Mouse (Mus musculus) liver, embryonic 15.5 days (tissue): Measurements from ENCODE around the gene Arhgef11. TPM values are rescaled to one million over a fixed set of nuclear protein-coding genes. Genes with fewer than 3 reads are reported as not detected.

Experiments used
- ATAC-seq: fragments of 200-750 bp; cut with Nextera tagmentation; 2 replicates; pipeline ENCODE4 v1.8.0; 2017; ENCODE audit warnings: moderate number of reproducible peaks, mild to moderate bottlenecking, moderate library complexity; ENCODE audit not compliant: insufficient read depth
- H3K27ac ChIP-seq: fragments of 300-500 bp; sonication (generic); replicated peaks from 2 replicates; pipeline ENCODE4 v1.5.1; 2015; ENCODE audit warnings: mild to moderate bottlenecking, inconsistent platforms
- H3K27me3 ChIP-seq: fragments of 300-500 bp; sonication (generic); 2 replicates; pipeline ENCODE4 v1.6.1; 2015; ENCODE audit warnings: mild to moderate bottlenecking, inconsistent platforms
- H3K36me3 ChIP-seq: fragments of 300-500 bp; sonication (generic); replicated peaks from 2 replicates; pipeline ENCODE4 v1.6.1; 2015; ENCODE audit warnings: moderate library complexity, mild to moderate bottlenecking, inconsistent platforms
- H3K4me1 ChIP-seq: fragments of 300-500 bp; sonication (generic); replicated peaks from 2 replicates; pipeline ENCODE4 v1.6.1; 2015; ENCODE audit warnings: inconsistent platforms
- H3K4me2 ChIP-seq: fragments of 300-500 bp; sonication (generic); 2 replicates; pipeline ENCODE4 v1.6.1; 2015; ENCODE audit warnings: moderate library complexity, mild to moderate bottlenecking, inconsistent platforms
- H3K4me3 ChIP-seq: fragments of 300-500 bp; sonication (generic); replicated peaks from 2 replicates; pipeline ENCODE4 v1.5.1; 2015; ENCODE audit warnings: mild to moderate bottlenecking, inconsistent platforms
- H3K9ac ChIP-seq: fragments of 300-500 bp; sonication (generic); 2 replicates; pipeline ENCODE4 v1.6.1; 2015; ENCODE audit warnings: moderate library complexity, mild to moderate bottlenecking, inconsistent platforms
- H3K9me3 ChIP-seq: fragments of 300-500 bp; sonication (generic); replicated peaks from 2 replicates; pipeline ENCODE4 v1.6.1; 2016; ENCODE audit warnings: inconsistent platforms
- WGBS: fragments of 180-500 bp; shearing (Covaris S2); methylation state at CpG from one replicate; pipeline ENCODE4 v1.1.7; 2015; ENCODE audit warnings: mixed read lengths; ENCODE audit not compliant: insufficient replicate concordance; 5-methylcytosine and 5-hydroxymethylcytosine counted together
- polyA plus RNA-seq: library from polyadenylated mRNA; unstranded; fragments of >200 nt; fragmentation: Nextera tagmentation; extraction: Ambion mirVana; gene quantifications from 2 replicates; pipeline ENCODE4 v1.2.1, GENCODE M21; 2015

Arhgef11 gene
- polyA plus RNA-seq, 1 experiment from 2014 or later: 2.7 TPM

DNA sequence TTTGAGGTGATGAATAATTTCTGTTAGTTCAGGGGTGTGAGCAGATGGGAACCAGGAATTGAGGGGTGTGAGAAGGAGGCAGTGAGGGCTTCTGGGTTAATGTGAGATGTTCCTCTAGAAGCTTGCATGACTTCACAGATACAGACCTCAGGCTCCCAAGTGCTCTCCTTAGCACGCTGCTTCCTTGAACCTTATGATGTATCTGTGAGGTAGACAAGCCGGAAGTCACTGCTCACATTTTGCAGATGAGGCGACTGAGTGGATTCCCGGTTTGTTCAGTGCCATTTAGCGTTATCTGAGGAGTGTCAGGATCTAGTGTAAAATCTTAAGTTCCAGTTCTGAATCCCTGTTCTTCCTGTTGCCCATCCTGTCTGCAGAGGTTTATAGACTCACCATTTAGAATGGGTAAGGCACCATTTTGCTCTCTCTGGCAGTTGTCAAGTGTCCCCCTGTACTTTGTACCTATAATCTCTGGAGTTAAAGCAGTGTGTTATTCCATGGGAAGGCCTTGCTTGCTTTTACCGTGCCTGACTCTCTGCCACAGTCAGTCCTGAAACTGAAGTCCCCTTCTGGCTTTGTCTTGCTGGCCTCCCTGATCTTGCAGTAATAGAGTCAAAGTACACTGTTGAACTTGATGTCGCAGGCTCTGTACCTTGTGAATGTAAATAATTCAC, 3.0 kb downstream of the Arhgef11 start:
- Histone ChIP-seq H3K9ac (no peak overlapping the region), H3K4me2 (peak overlapping the region; percentile 86), H3K36me3 (no peaks in the 10 kb centered on the region), H3K4me1 (peaks cover 30% of the 10 kb centered on the region), H3K27me3 (peaks cover 29% of the 10 kb centered on the region), H3K9me3 (no peaks in the 10 kb centered on the region), H3K27ac (no peak overlapping the region), H3K4me3 (peak overlapping the region; percentile 17; the same call in 1 of the 2 replicates)
- 63% methylated on average over 7 of the region's 7 CpGs for WGBS
- no peak for ATAC-seq

GRCm38 (mm10) chr3:87624899-87625298, 7.5 kb downstream of the Arhgef11 start:
- ATAC-seq: no peak
- WGBS: 62% methylated on average over 4 of the region's 4 CpGs

DNA sequence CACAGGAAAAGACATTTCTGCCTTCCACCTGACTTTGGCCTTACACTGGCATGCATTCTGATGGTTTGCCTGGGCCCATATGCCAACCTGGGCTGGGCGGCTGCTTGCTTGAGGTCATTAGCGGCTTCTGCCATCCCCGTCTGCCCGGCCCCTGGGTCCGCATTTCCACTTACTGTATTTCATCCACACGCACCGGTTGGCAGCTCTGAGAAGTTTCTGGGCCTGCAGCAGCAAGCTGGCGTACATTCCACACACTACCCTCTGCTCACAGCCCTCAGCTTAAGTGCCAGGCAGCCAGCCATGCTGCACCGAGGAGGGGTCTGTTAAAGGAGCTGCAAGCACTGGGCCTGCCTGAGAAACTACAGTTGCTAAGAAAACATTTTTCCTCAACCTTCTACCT, 13.5 kb downstream of the Arhgef11 start:
- no peaks in the 10 kb centered on the region for H3K36me3 ChIP-seq
- no peak overlapping the region for H3K9ac ChIP-seq
- H3K9me3 ChIP-seq: no peaks in the 10 kb centered on the region
- ATAC-seq: no peak
- no peak overlapping the region for H3K4me2 ChIP-seq
- no peak overlapping the region for H3K4me3 ChIP-seq
- 70% methylated on average over 9 of the region's 9 CpGs for WGBS
- H3K27ac ChIP-seq: no peak overlapping the region
- H3K4me1 ChIP-seq: no peaks in the 10 kb centered on the region
- H3K27me3 ChIP-seq: no peaks in the 10 kb centered on the region

More at GRCm38 (mm10) chr3:87624899-87625298, 7.5 kb downstream of the Arhgef11 start:
- Histone ChIP-seq H3K9ac (no peak overlapping the region), H3K4me2 (no peak overlapping the region), H3K27me3 (no peaks in the 10 kb centered on the region), H3K4me3 (no peak overlapping the region), H3K36me3 (no peaks in the 10 kb centered on the region), H3K4me1 (peaks cover 7% of the 10 kb centered on the region; the same call in 1 of the 2 replicates), H3K27ac (no peak overlapping the region), H3K9me3 (no peaks in the 10 kb centered on the region)

GRCm38 (mm10) chr3:87631408-87631807, 14.0 kb downstream of the Arhgef11 start:
- H3K4me3 ChIP-seq: no peak overlapping the region
- no peaks in the 10 kb centered on the region for H3K9me3 ChIP-seq
- H3K27me3 ChIP-seq: no peaks in the 10 kb centered on the region
- H3K36me3 ChIP-seq: no peaks in the 10 kb centered on the region
- H3K4me2 ChIP-seq: no peak overlapping the region
- WGBS: 72% methylated on average over 4 of the region's 4 CpGs
- H3K9ac ChIP-seq: no peak overlapping the region
- no peak overlapping the region for H3K27ac ChIP-seq
- no peak for ATAC-seq
- H3K4me1 ChIP-seq: no peaks in the 10 kb centered on the region

GRCm38 (mm10) chr3:87635514-87635913, 18.2 kb downstream of the Arhgef11 start:
- WGBS: 61% methylated on average over 4 of the region's 4 CpGs
- no peak overlapping the region for H3K9ac ChIP-seq
- no peaks in the 10 kb centered on the region for H3K9me3 ChIP-seq
- H3K4me2 ChIP-seq: no peak overlapping the region
- no peaks in the 10 kb centered on the region for H3K4me1 ChIP-seq
- ATAC-seq: no peak
- H3K4me3 ChIP-seq: no peak overlapping the region
- H3K27me3 ChIP-seq: no peaks in the 10 kb centered on the region
- H3K27ac ChIP-seq: no peak overlapping the region
- no peaks in the 10 kb centered on the region for H3K36me3 ChIP-seq

- Histone ChIP-seq H3K4me1 (no peaks in the 10 kb centered on the region), H3K36me3 (no peaks in the 10 kb centered on the region), H3K9me3 (no peaks in the 10 kb centered on the region), H3K4me2 (no peak overlapping the region), H3K9ac (no peak overlapping the region), H3K27ac (no peak overlapping the region), H3K27me3 (no peaks in the 10 kb centered on the region), H3K4me3 (no peak overlapping the region)
- WGBS: 60% methylated on average over 1 of the region's 1 CpGs
- ATAC-seq: no peak
These were observed 26.1 kb downstream of the Arhgef11 start for GRCm38 (mm10) chr3:87643453-87643852.

DNA sequence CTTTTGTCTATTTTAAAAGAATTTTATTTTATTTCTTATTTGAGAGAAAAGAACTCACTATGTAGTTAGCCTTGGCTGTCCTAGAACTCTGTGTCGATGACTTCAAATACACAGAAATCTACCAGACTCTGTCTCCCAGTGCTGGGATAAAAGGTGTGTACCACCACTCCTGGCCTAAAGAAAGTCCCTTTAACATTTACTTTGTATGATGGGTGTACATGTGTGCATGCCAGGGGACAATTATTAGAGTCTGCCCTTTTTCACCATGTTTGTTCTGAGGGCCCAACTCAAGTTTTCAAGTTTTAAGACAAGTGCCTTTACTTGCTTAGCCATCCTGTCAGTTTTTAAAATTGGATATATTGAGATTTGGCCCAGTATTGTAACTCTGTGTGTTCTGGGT, 28.8 kb downstream of the Arhgef11 start:
- H3K9ac ChIP-seq: no peak overlapping the region
- H3K27ac ChIP-seq: no peak overlapping the region
- no peaks in the 10 kb centered on the region for H3K27me3 ChIP-seq
- ATAC-seq: no peak
- H3K4me3 ChIP-seq: no peak overlapping the region
- no peak overlapping the region for H3K4me2 ChIP-seq
- no peaks in the 10 kb centered on the region for H3K4me1 ChIP-seq
- 85% methylated on average over 1 of the region's 1 CpGs for WGBS
- H3K36me3 ChIP-seq: no peaks in the 10 kb centered on the region
- no peaks in the 10 kb centered on the region for H3K9me3 ChIP-seq

DNA sequence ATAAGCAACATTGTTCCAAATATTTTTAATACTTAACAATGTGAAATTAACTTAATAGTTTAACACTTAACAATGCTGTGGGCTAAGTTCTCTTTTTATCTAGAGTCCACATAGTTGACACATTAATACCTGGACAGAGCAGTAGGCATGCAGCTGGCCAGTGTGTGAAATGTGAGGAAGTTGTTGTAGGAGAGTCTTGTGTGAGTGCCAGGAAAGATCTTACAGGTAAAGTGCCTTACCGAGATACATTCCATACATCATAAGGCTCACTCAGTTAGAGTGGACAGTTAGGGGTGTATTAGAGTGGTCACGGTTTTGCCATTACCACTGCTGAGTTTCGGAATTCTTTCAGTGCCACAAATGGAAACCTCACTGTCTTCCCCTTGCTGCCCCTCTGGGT, 31.7 kb downstream of the Arhgef11 start:
- Histone ChIP-seq H3K4me1 (no peaks in the 10 kb centered on the region), H3K4me2 (no peak overlapping the region), H3K27ac (no peak overlapping the region), H3K4me3 (no peak overlapping the region), H3K9ac (no peak overlapping the region), H3K27me3 (no peaks in the 10 kb centered on the region), H3K9me3 (no peaks in the 10 kb centered on the region), H3K36me3 (no peaks in the 10 kb centered on the region)
- WGBS: 61% methylated on average over 3 of the region's 3 CpGs
- no peak for ATAC-seq

DNA sequence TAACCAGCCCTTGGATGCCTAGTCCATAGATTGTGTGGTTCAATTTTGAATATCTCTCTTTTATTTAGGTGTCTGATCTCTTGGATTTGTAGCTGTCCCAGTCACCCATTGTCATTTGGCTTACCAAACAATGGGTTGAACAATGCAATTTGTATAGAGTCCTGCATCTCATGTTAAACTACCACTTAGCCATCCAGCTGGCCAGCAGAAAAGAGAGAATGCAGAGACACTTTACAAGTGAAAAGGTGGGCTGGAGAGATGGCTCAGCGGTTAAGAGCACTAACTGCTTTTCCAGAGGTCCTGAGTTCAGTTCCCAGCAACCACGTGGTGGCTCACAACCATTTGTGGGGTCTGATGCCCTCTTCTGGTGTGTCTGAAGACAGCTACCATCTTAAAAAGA, 41.0 kb downstream of the Arhgef11 start:
- Histone ChIP-seq H3K4me1 (no peaks in the 10 kb centered on the region), H3K36me3 (no peaks in the 10 kb centered on the region), H3K9me3 (no peaks in the 10 kb centered on the region), H3K4me3 (no peak overlapping the region), H3K27me3 (no peaks in the 10 kb centered on the region), H3K27ac (no peak overlapping the region), H3K4me2 (no peak overlapping the region), H3K9ac (no peak overlapping the region)
- whole genome bisulfite sequencing: 43% methylated on average over 2 of the region's 2 CpGs
- no peak for ATAC-seq

GRCm38 (mm10) chr3:87659692-87660429, 42.5 kb downstream of the Arhgef11 start:
- H3K4me2 ChIP-seq: no peak overlapping the region
- no peaks in the 10 kb centered on the region for H3K4me1 ChIP-seq
- no peak overlapping the region for H3K27ac ChIP-seq
- 58% methylated on average over 9 of the region's 9 CpGs for WGBS
- ATAC-seq: no peak
- no peak overlapping the region for H3K9ac ChIP-seq
- no peak overlapping the region for H3K4me3 ChIP-seq
- no peaks in the 10 kb centered on the region for H3K27me3 ChIP-seq
- no peaks in the 10 kb centered on the region for H3K36me3 ChIP-seq
- H3K9me3 ChIP-seq: no peaks in the 10 kb centered on the region

DNA sequence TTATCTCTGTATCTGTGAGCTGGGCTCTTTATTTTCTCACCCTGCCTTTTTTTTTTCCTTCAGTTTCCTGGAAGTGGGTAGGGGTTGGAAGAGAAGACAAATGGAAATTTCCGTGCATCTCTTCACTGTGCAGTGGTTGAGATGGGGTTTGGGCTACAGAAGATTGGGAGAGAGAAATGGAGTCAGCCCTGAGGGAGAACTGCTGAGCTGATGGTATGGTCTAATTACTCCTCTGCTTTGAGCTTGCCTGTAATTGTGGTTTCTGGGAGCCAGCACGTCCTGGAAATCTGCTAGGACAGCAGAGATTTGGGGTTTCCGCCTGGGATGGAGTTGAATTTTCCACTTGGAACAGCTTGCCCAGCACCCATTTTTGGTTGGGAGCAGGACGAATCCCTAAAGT, 43.1 kb downstream of the Arhgef11 start:
- Histone ChIP-seq H3K27me3 (no peaks in the 10 kb centered on the region), H3K36me3 (no peaks in the 10 kb centered on the region), H3K27ac (no peak overlapping the region), H3K9ac (no peak overlapping the region), H3K4me2 (no peak overlapping the region), H3K4me1 (no peaks in the 10 kb centered on the region), H3K9me3 (no peaks in the 10 kb centered on the region), H3K4me3 (no peak overlapping the region)
- 59% methylated on average over 4 of the region's 4 CpGs for WGBS
- no peak for ATAC-seq
